Mouse (Mus musculus): ENCODE data around the gene Uhrf1.

GRCm38 (mm10) chr17:56294241-56294640 is 8.9 kb upstream of the Uhrf1 start:
- no peak for TF ChIP-seq POLR2A (IDR thresholded peaks at IDR 0.05; ENCODE audit: borderline replicate concordance, low read depth, low read length)
- TF ChIP-seq CTCF (IDR thresholded peaks at IDR 0.05; ENCODE audit: low read depth, low read length): no peak
